Mouse (Mus musculus): ENCODE results near the gene Gm38392. TPM values are rescaled to one million over a fixed set of nuclear protein-coding genes. Genes with fewer than 3 reads are reported as not detected.
"Not testable (repeated sequence)": the region's sequence is repeated elsewhere in the genome, so short reads cannot be mapped to it uniquely, and the experiment has no call there.

Gene Gm38392
- total and polyA plus RNA-seq, 2 experiments from 2014 or later = 0.16 TPM; not detected in 1

DNA sequence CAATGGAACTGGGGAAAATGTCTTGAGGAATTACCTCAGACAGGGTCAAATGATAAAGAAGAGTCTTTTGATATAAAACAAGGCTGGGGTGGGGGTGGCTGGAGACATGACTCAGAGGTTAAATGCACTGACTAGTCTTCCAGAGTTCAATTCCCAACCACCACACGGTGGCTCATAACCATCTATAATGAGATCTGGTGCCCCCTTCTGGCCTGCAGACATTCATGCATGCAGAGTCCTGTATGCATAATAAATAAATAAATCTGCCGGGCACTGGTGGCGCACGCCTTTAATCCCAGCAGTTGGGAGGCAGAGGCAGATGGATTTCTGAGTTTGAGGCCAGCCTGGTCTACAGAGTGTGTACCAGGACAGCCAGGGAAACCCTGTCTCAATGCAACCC lies 5.0 kb upstream of the Gm38392 start:
- TF ChIP-seq CTCF (IDR thresholded peaks at IDR 0.05; ENCODE audit: low read depth) = peak; percentile 55
- no peaks in the 10 kb centered on the region for H3K36me3 ChIP-seq (ENCODE audit: insufficient read depth)
- no peak overlapping the region for H3K27ac ChIP-seq (ENCODE audit: low read depth, low read length)
- no peak overlapping the region for H3K9ac ChIP-seq
- H3K27me3 ChIP-seq (ENCODE audit: insufficient read depth, low read length) = no peaks in the 10 kb centered on the region
- ATAC-seq (no peak), DNase-seq (no peak)
- H3K4me1 ChIP-seq (ENCODE audit: insufficient read depth) = no peaks in the 10 kb centered on the region
- WGBS = 25% methylated on average over 4 of the region's 4 CpGs
- no peak overlapping the region for H3K4me3 ChIP-seq (ENCODE audit: low read depth, low read length)
- no peak overlapping the region for H3K4me2 ChIP-seq (ENCODE audit: low read depth)
- no peaks in the 10 kb centered on the region for H3K9me3 ChIP-seq (ENCODE audit: low read length)

DNA sequence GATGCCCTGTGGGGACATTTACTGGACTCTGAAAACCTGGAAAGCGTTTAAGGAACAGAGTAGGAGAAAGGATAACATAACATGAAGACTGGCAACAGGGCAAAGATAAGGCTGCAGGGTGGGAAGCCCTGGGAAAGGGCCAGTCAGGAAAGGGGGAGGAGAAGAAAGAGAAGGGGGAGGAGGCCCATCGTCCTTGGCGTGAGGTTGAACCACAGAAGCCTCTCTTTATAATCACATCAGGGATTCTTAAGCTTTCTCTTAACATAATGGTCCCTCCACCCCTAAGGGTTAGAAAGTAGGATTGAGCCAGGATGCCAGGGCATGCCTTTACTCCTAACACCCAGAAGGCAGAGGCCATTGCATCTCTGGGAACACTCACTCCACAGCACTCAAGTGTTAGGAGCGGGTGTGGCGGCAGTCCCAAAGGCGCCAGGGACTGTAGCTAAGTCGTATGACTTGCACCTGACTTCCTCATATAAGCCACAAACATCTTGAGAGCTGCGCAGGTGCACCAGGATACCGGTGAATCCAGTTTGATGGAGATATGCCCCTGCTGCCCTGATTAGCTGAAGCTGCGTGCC lies 1.2 kb upstream of the Gm38392 start:
- not testable (repeated sequence) for H3K4me3 ChIP-seq (ENCODE audit: low read depth, low read length); ATAC-seq; H3K4me2 ChIP-seq (ENCODE audit: low read depth); H3K4me1 ChIP-seq (ENCODE audit: insufficient read depth); H3K36me3 ChIP-seq (ENCODE audit: insufficient read depth); H3K9ac ChIP-seq; DNase-seq; H3K27ac ChIP-seq (ENCODE audit: low read depth, low read length); H3K9me3 ChIP-seq (ENCODE audit: low read length); H3K27me3 ChIP-seq (ENCODE audit: insufficient read depth, low read length)
- 66% methylated on average over 8 of the region's 10 CpGs for WGBS

DNA sequence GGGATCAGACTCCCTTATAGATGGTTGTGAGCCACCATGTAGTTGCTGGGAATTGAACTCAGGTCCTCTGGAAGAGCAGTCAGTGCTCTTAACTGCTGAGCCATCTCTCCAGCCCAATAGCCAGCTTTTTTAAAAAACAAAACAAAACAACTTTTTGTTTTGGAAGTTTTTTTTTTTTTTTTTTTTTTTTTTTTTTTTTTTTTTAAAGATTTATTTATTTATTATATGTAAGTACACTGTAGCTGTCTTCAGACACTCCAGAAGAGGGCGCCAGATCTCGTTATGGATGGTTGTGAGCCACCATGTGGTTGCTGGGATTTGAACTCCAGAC lies 1.5 kb downstream of the Gm38392 start:
- not testable (repeated sequence) for H3K27me3 ChIP-seq (ENCODE audit: insufficient read depth, low read length); ATAC-seq; H3K4me3 ChIP-seq (ENCODE audit: low read depth, low read length); H3K9ac ChIP-seq; H3K36me3 ChIP-seq (ENCODE audit: insufficient read depth); H3K4me1 ChIP-seq (ENCODE audit: insufficient read depth); H3K4me2 ChIP-seq (ENCODE audit: low read depth); DNase-seq; H3K27ac ChIP-seq (ENCODE audit: low read depth, low read length); H3K9me3 ChIP-seq (ENCODE audit: low read length)
- WGBS = no CpG with 5 or more reads among the region's 2 CpGs

DNA sequence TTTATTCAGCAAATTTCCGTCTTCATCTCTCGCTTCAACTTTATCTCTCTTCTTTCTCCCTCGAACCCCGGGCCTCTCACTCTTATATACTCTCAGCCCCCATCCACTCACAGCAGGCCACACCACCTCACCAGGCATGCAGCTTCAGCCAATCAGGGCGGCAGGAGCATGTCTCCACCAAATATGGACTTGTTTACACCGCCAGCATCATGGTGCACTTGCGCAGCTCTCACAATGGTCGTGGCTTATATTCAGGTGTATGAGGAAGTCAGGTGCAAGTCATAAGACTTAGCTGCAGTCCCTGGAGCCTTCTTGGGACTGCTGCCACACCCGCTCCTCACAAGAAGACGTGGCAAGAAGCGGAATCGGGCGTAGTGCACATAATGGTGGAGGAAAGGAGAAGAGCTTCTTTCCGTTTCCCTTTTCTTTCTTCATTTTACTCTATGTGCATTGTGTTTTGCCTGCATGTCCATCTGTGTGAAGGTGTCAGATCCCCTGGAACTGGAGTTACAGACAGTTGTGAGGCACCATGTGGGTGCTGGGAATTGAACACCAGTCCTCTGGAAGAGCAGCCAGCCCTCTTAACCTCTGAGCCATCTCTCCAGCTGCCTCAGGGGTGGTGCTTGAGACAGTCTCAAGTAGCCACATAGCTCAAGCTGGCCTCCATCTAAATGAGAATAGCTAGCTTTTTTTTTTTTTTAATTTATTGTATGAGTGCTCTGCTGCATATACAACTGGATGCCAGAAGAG lies 2.0 kb downstream of the Gm38392 start:
- DNase-seq; H3K4me3 ChIP-seq (ENCODE audit: low read depth, low read length); H3K36me3 ChIP-seq (ENCODE audit: insufficient read depth); H3K4me2 ChIP-seq (ENCODE audit: low read depth); H3K27me3 ChIP-seq (ENCODE audit: insufficient read depth, low read length); H3K4me1 ChIP-seq (ENCODE audit: insufficient read depth); H3K9me3 ChIP-seq (ENCODE audit: low read length); ATAC-seq; H3K9ac ChIP-seq; H3K27ac ChIP-seq (ENCODE audit: low read depth, low read length): not testable (repeated sequence)
- 96% methylated on average over 14 of the region's 14 CpGs for WGBS

DNA sequence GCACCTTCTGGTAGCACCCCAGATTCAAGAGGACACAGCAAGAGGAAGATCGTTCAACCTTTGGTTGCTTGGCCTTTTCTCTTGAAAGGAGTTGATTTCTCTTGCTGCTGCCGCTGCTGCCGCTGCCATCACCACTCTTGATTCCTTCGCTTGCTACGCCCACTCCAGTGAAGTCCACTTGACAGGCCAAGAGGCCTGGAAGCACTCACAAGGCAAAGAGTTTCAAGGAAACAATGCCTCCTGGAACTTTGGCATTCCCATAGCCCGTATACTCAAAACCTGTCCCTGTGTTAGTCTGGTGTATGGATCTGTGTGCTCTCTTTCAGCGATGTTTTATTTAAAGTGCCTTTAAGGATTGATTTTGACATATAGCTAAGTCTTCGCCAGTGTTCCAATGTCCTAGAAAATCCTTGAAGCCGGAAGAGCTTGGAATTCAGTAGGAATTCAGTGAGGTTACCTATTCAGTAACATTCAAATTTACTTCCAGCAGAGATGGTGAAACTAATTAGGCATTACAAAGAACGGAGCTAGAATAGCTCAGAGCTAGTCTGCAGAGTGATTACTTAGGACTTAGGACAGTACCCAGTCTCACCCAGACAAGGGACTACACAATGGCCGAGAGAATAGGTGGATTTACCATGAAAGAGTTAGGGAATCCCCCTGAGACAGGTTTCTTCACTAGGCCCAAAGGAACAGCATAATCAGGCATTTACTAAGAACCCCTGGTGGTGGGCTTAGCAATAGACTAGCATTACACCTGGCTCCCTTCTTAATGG lies 5.7 kb downstream of the Gm38392 start:
- H3K9ac ChIP-seq; H3K27me3 ChIP-seq (ENCODE audit: insufficient read depth, low read length); H3K4me2 ChIP-seq (ENCODE audit: low read depth); H3K9me3 ChIP-seq (ENCODE audit: low read length); ATAC-seq; H3K4me3 ChIP-seq (ENCODE audit: low read depth, low read length); H3K27ac ChIP-seq (ENCODE audit: low read depth, low read length); DNase-seq; H3K36me3 ChIP-seq (ENCODE audit: insufficient read depth); H3K4me1 ChIP-seq (ENCODE audit: insufficient read depth): not testable (repeated sequence)
- WGBS = 46% methylated on average over 11 of the region's 11 CpGs

DNA sequence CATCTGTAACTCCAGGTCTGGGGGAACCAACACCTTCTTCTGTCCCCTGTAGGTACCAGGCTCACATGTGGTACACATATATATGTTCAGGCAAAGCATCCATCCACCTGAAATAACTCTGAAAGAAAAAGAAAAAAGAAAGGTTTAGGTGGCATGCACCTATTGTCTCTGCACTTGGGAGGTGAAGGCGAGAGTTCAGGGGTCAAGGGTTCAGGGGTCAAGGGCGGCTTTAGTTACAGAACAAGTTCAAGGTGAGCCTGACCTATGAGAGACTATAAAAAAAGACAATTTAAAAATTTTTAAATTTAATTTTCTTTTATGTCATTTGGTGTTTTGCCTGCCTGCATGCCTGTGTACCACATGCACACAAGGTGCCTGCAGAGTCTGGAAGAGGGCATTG lies 7.0 kb downstream of the Gm38392 start:
- Histone ChIP-seq H3K27me3 (ENCODE audit: insufficient read depth, low read length) (no peaks in the 10 kb centered on the region), H3K9me3 (ENCODE audit: low read length) (no peaks in the 10 kb centered on the region), H3K9ac (no peak overlapping the region), H3K36me3 (ENCODE audit: insufficient read depth) (no peaks in the 10 kb centered on the region), H3K4me1 (ENCODE audit: insufficient read depth) (no peaks in the 10 kb centered on the region), H3K27ac (ENCODE audit: low read depth, low read length) (no peak overlapping the region), H3K4me2 (ENCODE audit: low read depth) (no peak overlapping the region), H3K4me3 (ENCODE audit: low read depth, low read length) (no peak overlapping the region)
- DNase-seq (no peak), ATAC-seq (no peak)
- 93% methylated on average over 2 of the region's 2 CpGs for WGBS
- TF ChIP-seq CTCF (IDR thresholded peaks at IDR 0.05; ENCODE audit: low read depth) = no peak

DNA sequence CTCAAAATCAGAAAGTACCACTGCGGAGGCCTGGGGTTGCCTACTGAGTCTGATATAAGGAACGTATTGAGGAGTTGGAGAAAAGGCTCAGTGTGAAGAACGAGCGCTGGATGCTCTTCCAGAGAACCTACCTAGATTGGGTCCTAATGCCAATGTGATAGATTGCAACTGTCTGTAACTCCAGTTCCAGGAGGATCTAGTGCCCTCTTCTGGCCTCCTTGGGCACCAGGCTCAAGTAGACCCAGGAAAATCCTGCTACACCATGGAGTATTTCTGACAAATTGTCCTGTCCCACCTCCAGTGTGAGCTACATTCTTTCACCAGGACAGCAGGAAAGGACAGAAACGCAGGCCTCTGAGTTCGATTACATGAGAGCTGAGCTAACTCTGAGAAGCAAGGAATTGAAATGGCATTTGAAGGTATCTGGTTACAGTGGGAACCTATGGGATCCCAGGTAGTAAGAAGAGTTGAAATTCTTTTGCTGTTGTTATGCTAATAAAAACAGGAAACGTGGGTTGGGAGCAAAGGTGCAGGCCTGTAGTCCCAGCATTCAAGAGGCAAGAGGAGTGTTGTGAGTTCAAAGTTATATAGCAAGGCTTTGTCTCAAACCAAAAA lies 10.4 kb downstream of the Gm38392 start:
- H3K4me3 ChIP-seq (ENCODE audit: low read depth, low read length) = no peak overlapping the region
- no peak overlapping the region for H3K9ac ChIP-seq
- H3K27ac ChIP-seq (ENCODE audit: low read depth, low read length) = no peak overlapping the region
- TF ChIP-seq CTCF (IDR thresholded peaks at IDR 0.05; ENCODE audit: low read depth) = peak; percentile 60
- no peak for ATAC-seq
- no peaks in the 10 kb centered on the region for H3K36me3 ChIP-seq (ENCODE audit: insufficient read depth)
- no peaks in the 10 kb centered on the region for H3K4me1 ChIP-seq (ENCODE audit: insufficient read depth)
- no peaks in the 10 kb centered on the region for H3K27me3 ChIP-seq (ENCODE audit: insufficient read depth, low read length)
- no peaks in the 10 kb centered on the region for H3K9me3 ChIP-seq (ENCODE audit: low read length)
- no peak for DNase-seq
- H3K4me2 ChIP-seq (ENCODE audit: low read depth) = no peak overlapping the region
- 48% methylated on average over 7 of the region's 7 CpGs for WGBS

All from forebrain, postnatal 0 days (tissue).